Mouse (Mus musculus) heart, postnatal 10 days (tissue): Measurements from ENCODE around the gene Wdr3. TPM values are rescaled to one million over a fixed set of nuclear protein-coding genes. Genes with fewer than 3 reads are reported as not detected.

Experiments used
- DNase-seq, 2 experiments: peaks; one replicate each; pipeline ENCODE4 v3.0.0; 2021
- intact Hi-C: fragments of 180-260 bp; cut with DNase I; formaldehyde crosslinking; loops from one replicate; pipeline ENCODE4 v1.15.1; 2025
- total RNA-seq, 2 experiments: library from RNA; stranded (reverse); gene quantifications; 2 replicates each; pipeline ENCODE4 v1.2.3; 2021

Gene Wdr3
- 10 to 100 TPM in 1 of 2 experiments, 1 to 10 TPM in 1; 9.5 to 15.4 TPM for total RNA-seq

- intact Hi-C loops = no loop called here
- DNase-seq = peak; percentile 97 to 98
These were observed at the start of gene Wdr3, which contains the start of gene Gdap2 for GRCm38 (mm10) chr3:100162315-100163105. Gene Wdr3 (minus strand): TSS chr3:100162407. Gene Gdap2 (plus strand): TSS chr3:100162381.

GRCm38 (mm10) chr3:100206973-100207372 lies 44.8 kb upstream of the Wdr3 start:
- DNase-seq = no peak
- intact Hi-C loops = no loop called here

- peak; percentile 25 to 26 for DNase-seq
- intact Hi-C loops = no loop called here
These were observed 39.3 kb upstream of the Wdr3 start for GRCm38 (mm10) chr3:100201554-100201953.

GRCm38 (mm10) chr3:100194210-100194609 lies 32.0 kb upstream of the Wdr3 start:
- intact Hi-C loops = no loop called here

GRCm38 (mm10) chr3:100189861-100190260 lies 27.7 kb upstream of the Wdr3 start:
- DNase-seq = no peak
- intact Hi-C loops = loop anchor here (5.0 kb wide), 1 partner anchor 377 kb away; no protein-coding TSS in a partner anchor

More at GRCm38 (mm10) chr3:100194210-100194609, 32.0 kb upstream of the Wdr3 start:
- no peak for DNase-seq

GRCm38 (mm10) chr3:100189444-100189843 lies 27.2 kb upstream of the Wdr3 start:
- peak; percentile 72 to 86 for DNase-seq
- intact Hi-C loops = loop anchor here (5.0 kb wide), 1 partner anchor 378 kb away; no protein-coding TSS in a partner anchor

GRCm38 (mm10) chr3:100180471-100180870 lies 18.3 kb upstream of the Wdr3 start:
- intact Hi-C loops = no loop called here
- no peak for DNase-seq

GRCm38 (mm10) chr3:100176031-100176430 lies 13.8 kb upstream of the Wdr3 start:
- no peak for DNase-seq
- intact Hi-C loops = no loop called here

- intact Hi-C loops = no loop called here
- DNase-seq = no peak
These were observed 2.8 kb upstream of the Wdr3 start for GRCm38 (mm10) chr3:100164991-100165390.

- peak in 1 of 2 experiments; percentile 12 for DNase-seq
- intact Hi-C loops = no loop called here
These were observed 1.3 kb upstream of the Wdr3 start for GRCm38 (mm10) chr3:100163556-100163955.

- no peak for DNase-seq
- intact Hi-C loops = no loop called here
These were observed 417 bp downstream of the Wdr3 start for GRCm38 (mm10) chr3:100161665-100162314.

- intact Hi-C loops = no loop called here
These were observed 1.3 kb downstream of the Wdr3 start for GRCm38 (mm10) chr3:100160682-100161445.

GRCm38 (mm10) chr3:100122445-100122844 lies 39.8 kb downstream of the Wdr3 start:
- intact Hi-C loops = no loop called here
- no peak for DNase-seq

More at GRCm38 (mm10) chr3:100160682-100161445, 1.3 kb downstream of the Wdr3 start:
- DNase-seq = no peak

GRCm38 (mm10) chr3:100121961-100122360 lies 40.2 kb downstream of the Wdr3 start:
- intact Hi-C loops = no loop called here
- no peak for DNase-seq

- intact Hi-C loops = no loop called here
- DNase-seq = no peak
These were observed 43.5 kb downstream of the Wdr3 start for GRCm38 (mm10) chr3:100118681-100119080.

- DNase-seq = no peak
- intact Hi-C loops = no loop called here
These were observed 55.5 kb downstream of the Wdr3 start for GRCm38 (mm10) chr3:100106736-100107135.

GRCm38 (mm10) chr3:100102386-100103092 lies 59.7 kb downstream of the Wdr3 start:
- no peak for DNase-seq
- intact Hi-C loops = no loop called here
